Mouse (Mus musculus): Measurements from ENCODE around the gene Gabra4.
"Not testable (repeated sequence)": the region's sequence is repeated elsewhere in the genome, so short reads cannot be mapped to it uniquely, and the experiment has no call there.

Gabra4 gene

GRCm38 (mm10) chr5:71658115-71658497, at the start of gene Gabra4:
TSS of gene Gabra4 (minus strand) at chr5:71658308.
- DNase-seq = peak; percentile 5

GRCm38 (mm10) chr5:71701273-71701614, 43.1 kb upstream of the Gabra4 start:
- no peak for DNase-seq

GRCm38 (mm10) chr5:71700468-71701272, 42.6 kb upstream of the Gabra4 start:
- peak; percentile 7 for DNase-seq

- no peak for DNase-seq
Observed at GRCm38 (mm10) chr5:71699696-71700467, 41.8 kb upstream of the Gabra4 start.

GRCm38 (mm10) chr5:71665593-71665992, 7.5 kb upstream of the Gabra4 start:
- DNase-seq = no peak

- DNase-seq = peak; percentile 25
Observed at GRCm38 (mm10) chr5:71657482-71658114, 510 bp downstream of the Gabra4 start, which contains the start of gene Gabrb1. TSS of gene Gabrb1 (plus strand) at chr5:71658113.

- DNase-seq = no peak
Observed at GRCm38 (mm10) chr5:71656771-71657170, 1.3 kb downstream of the Gabra4 start.

GRCm38 (mm10) chr5:71654056-71654455, 4.1 kb downstream of the Gabra4 start:
- DNase-seq = no peak

- DNase-seq = no peak
Observed at GRCm38 (mm10) chr5:71648108-71648507, 10.0 kb downstream of the Gabra4 start.

- DNase-seq = no peak
Observed at GRCm38 (mm10) chr5:71639804-71640203, 18.3 kb downstream of the Gabra4 start.

GRCm38 (mm10) chr5:71627820-71628219, 30.3 kb downstream of the Gabra4 start:
- no peak for DNase-seq

GRCm38 (mm10) chr5:71616734-71617133, 41.4 kb downstream of the Gabra4 start:
- no peak for DNase-seq

- no peak for DNase-seq
Observed at GRCm38 (mm10) chr5:71614311-71614710, 43.8 kb downstream of the Gabra4 start.

GRCm38 (mm10) chr5:71608735-71609134, 49.4 kb downstream of the Gabra4 start:
- no peak for DNase-seq

- no peak for DNase-seq
Observed at GRCm38 (mm10) chr5:71606907-71607306, 51.2 kb downstream of the Gabra4 start.

GRCm38 (mm10) chr5:71604128-71604690, 53.9 kb downstream of the Gabra4 start:
- no peak for DNase-seq

- DNase-seq = no peak
Observed at GRCm38 (mm10) chr5:71595321-71595720, 62.8 kb downstream of the Gabra4 start.

GRCm38 (mm10) chr5:71593745-71594255, 64.3 kb downstream of the Gabra4 start:
- DNase-seq = no peak

GRCm38 (mm10) chr5:71571646-71572237, 86.4 kb downstream of the Gabra4 start:
- DNase-seq = no peak

GRCm38 (mm10) chr5:71548079-71548478, 110.0 kb downstream of the Gabra4 start, which contains the start of gene Cox7b2:
TSS of gene Cox7b2 (minus strand) at chr5:71548205.
- DNase-seq = no peak

GRCm38 (mm10) chr5:71545554-71545953, 112.6 kb downstream of the Gabra4 start:
- no peak for DNase-seq

GRCm38 (mm10) chr5:71525486-71525885, 132.6 kb downstream of the Gabra4 start:
- not testable (repeated sequence) for DNase-seq
